Mouse (Mus musculus): Measurements from ENCODE around the gene Prkce.

GRCm38 (mm10) chr17:86580724-86581123 is 413.1 kb downstream of the Prkce start:
- TF ChIP-seq CTCF (IDR thresholded peaks at IDR 0.05; ENCODE audit: insufficient read depth, low read depth, low read length) (no peak), POLR2A (IDR thresholded peaks at IDR 0.05; ENCODE audit: insufficient read depth, low read depth, low read length) (no peak)
